Mouse (Mus musculus): Measurements from ENCODE around the gene Etnk2. TPM values are rescaled to one million over a fixed set of nuclear protein-coding genes. Genes with fewer than 3 reads are reported as not detected.

Gene Etnk2
- polyA plus RNA-seq, 1 experiment, result 5.4 TPM

DNA sequence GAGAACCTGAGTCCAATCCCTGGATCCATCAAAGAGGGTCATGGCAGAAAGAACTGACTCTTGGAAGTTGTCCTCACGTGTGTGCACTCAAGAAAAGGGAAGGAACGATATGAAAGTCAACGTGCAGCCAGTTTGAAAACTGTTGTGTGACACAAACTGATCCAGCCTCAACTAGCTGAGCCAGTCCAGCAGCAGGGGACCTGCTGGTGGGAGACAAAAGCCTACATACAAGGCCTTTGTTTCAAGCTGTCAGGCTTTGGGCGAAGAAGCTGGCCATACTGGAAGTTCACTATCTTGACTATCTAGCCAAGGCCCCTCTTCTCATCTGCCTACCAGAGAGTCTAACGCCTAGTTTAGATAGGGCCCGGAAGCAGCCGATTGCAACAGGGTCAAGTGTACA lies 53.1 kb downstream of the Etnk2 start:
- TF ChIP-seq CTCF (conservative IDR thresholded peaks at IDR 0.05; ENCODE audit: insufficient read depth, insufficient read length, low read depth, low read length) (no peak), POLR2A (IDR thresholded peaks at IDR 0.05; ENCODE audit: low read depth, low read length) (no peak)
- H3K27ac ChIP-seq (ENCODE audit: insufficient read depth, low read depth, low read length), result peak overlapping the region; percentile 39
- H3K4me3 ChIP-seq (ENCODE audit: insufficient read depth, low read depth, low read length), result no peak overlapping the region
- DNase-seq, result no peak
- WGBS, result 76% methylated on average over 7 of the region's 7 CpGs
- peaks cover 70% of the 10 kb centered on the region for H3K4me1 ChIP-seq (ENCODE audit: control insufficient read depth, insufficient read depth, low read length)
- H3K27me3 ChIP-seq (replicated peaks; ENCODE audit: control insufficient read depth, insufficient read depth, low read length), result no peaks in the 10 kb centered on the region
- H3K36me3 ChIP-seq (ENCODE audit: control insufficient read depth, insufficient read depth, low read length), result no peaks in the 10 kb centered on the region

DNA sequence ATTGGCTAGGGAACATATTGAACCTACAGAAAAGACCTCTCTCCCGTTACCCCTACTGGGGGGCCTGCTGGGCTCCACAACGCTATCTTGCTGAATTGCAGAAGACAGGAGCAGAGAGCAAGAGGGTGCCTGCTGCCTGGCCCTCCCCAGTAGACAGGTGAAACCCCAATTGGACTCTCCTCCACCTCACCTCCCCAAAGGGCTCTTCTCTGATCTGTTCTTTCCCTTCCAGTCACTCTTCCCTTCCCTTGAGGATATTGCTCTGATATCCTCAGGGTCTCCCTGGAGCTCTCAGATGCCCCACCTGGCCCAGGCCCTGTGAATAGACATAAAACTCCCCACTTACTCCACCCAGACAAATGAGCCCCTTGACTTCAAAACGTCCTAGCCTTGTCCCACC lies 53.7 kb downstream of the Etnk2 start:
- WGBS, result 41% methylated on average over 3 of the region's 3 CpGs
- DNase-seq, result no peak
- peak overlapping the region; percentile 39; the same call in 1 of the 2 replicates for H3K27ac ChIP-seq (ENCODE audit: insufficient read depth, low read depth, low read length)
- peaks cover 63% of the 10 kb centered on the region for H3K4me1 ChIP-seq (ENCODE audit: control insufficient read depth, insufficient read depth, low read length)
- no peak overlapping the region for H3K4me3 ChIP-seq (ENCODE audit: insufficient read depth, low read depth, low read length)
- TF ChIP-seq POLR2A (IDR thresholded peaks at IDR 0.05; ENCODE audit: low read depth, low read length) (no peak), CTCF (conservative IDR thresholded peaks at IDR 0.05; ENCODE audit: insufficient read depth, insufficient read length, low read depth, low read length) (no peak)
- H3K36me3 ChIP-seq (ENCODE audit: control insufficient read depth, insufficient read depth, low read length), result no peaks in the 10 kb centered on the region
- no peaks in the 10 kb centered on the region for H3K27me3 ChIP-seq (replicated peaks; ENCODE audit: control insufficient read depth, insufficient read depth, low read length)

DNA sequence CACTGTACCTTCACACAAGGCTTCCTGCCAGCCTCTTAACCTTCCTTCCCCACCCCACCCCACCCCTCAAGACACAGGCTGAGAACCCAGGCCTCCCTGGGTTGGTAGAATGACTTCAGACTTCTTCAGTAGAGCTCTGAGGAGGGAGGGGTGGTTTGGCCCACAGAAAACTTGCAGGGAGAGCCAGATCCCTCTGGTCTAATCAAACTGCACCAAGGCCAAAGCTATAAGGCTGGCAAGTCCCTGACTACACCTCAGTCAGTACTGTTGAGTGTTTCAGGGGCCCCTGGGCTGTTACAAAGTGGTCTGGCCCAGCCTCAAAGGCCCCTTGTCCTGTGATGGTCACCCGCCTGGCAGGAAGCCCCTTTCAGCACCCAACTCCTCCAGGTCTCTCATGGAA lies 54.2 kb downstream of the Etnk2 start:
- Histone ChIP-seq H3K27me3 (replicated peaks; ENCODE audit: control insufficient read depth, insufficient read depth, low read length) (no peaks in the 10 kb centered on the region), H3K27ac (ENCODE audit: insufficient read depth, low read depth, low read length) (peak overlapping the region; percentile 92), H3K4me1 (ENCODE audit: control insufficient read depth, insufficient read depth, low read length) (peaks cover 60% of the 10 kb centered on the region), H3K4me3 (ENCODE audit: insufficient read depth, low read depth, low read length) (peak overlapping the region; percentile 53), H3K36me3 (ENCODE audit: control insufficient read depth, insufficient read depth, low read length) (no peaks in the 10 kb centered on the region)
- DNase-seq, result no peak
- 38% methylated on average over 1 of the region's 1 CpGs for WGBS
- TF ChIP-seq CTCF (conservative IDR thresholded peaks at IDR 0.05; ENCODE audit: insufficient read depth, insufficient read length, low read depth, low read length) (no peak), POLR2A (IDR thresholded peaks at IDR 0.05; ENCODE audit: low read depth, low read length) (no peak)

- Histone ChIP-seq H3K36me3 (ENCODE audit: control insufficient read depth, insufficient read depth, low read length) (no peaks in the 10 kb centered on the region), H3K27me3 (replicated peaks; ENCODE audit: control insufficient read depth, insufficient read depth, low read length) (no peaks in the 10 kb centered on the region), H3K4me3 (ENCODE audit: insufficient read depth, low read depth, low read length) (peak overlapping the region; percentile 53), H3K27ac (ENCODE audit: insufficient read depth, low read depth, low read length) (peak overlapping the region; percentile 92), H3K4me1 (ENCODE audit: control insufficient read depth, insufficient read depth, low read length) (peaks cover 57% of the 10 kb centered on the region)
- TF ChIP-seq POLR2A (IDR thresholded peaks at IDR 0.05; ENCODE audit: low read depth, low read length) (peak; percentile 4), CTCF (conservative IDR thresholded peaks at IDR 0.05; ENCODE audit: insufficient read depth, insufficient read length, low read depth, low read length) (no peak)
- DNase-seq, result peak; percentile 96
- WGBS, result 1% methylated on average over 28 of the region's 28 CpGs
Measured at GRCm38 (mm10) chr1:133418164-133418800, 54.9 kb downstream of the Etnk2 start.

- DNase-seq, result no peak
- WGBS, result 70% methylated on average over 3 of the region's 3 CpGs
- peak overlapping the region; percentile 92 for H3K27ac ChIP-seq (ENCODE audit: insufficient read depth, low read depth, low read length)
- no peak for TF ChIP-seq POLR2A (IDR thresholded peaks at IDR 0.05; ENCODE audit: low read depth, low read length)
- no peak for TF ChIP-seq CTCF (conservative IDR thresholded peaks at IDR 0.05; ENCODE audit: insufficient read depth, insufficient read length, low read depth, low read length)
- no peaks in the 10 kb centered on the region for H3K36me3 ChIP-seq (ENCODE audit: control insufficient read depth, insufficient read depth, low read length)
- H3K4me3 ChIP-seq (ENCODE audit: insufficient read depth, low read depth, low read length), result no peak overlapping the region
- no peaks in the 10 kb centered on the region for H3K27me3 ChIP-seq (replicated peaks; ENCODE audit: control insufficient read depth, insufficient read depth, low read length)
- peaks cover 49% of the 10 kb centered on the region for H3K4me1 ChIP-seq (ENCODE audit: control insufficient read depth, insufficient read depth, low read length)
Measured at GRCm38 (mm10) chr1:133419178-133419834, 55.9 kb downstream of the Etnk2 start.

DNA sequence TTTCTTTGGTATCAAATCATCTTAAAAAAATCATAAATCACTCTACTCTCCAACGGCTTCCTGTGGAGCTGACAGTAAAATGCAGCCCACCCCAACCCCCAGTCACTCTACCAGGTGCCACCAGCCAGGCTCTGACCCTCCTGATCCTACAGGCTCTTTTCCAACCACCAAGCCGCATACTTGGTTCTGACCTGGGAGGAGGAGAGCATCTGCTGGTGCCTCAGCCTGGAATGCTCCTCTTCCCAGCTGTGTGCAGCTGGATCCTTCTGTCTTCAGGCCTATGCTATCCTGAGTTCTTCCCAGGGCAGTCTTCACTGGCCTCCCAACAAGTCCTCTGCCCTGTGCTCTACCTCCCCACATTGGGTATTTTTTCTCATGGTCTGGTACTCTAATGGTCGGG lies 57.1 kb downstream of the Etnk2 start:
- H3K4me1 ChIP-seq (ENCODE audit: control insufficient read depth, insufficient read depth, low read length), result peaks cover 37% of the 10 kb centered on the region
- no peak for TF ChIP-seq POLR2A (IDR thresholded peaks at IDR 0.05; ENCODE audit: low read depth, low read length)
- TF ChIP-seq CTCF (conservative IDR thresholded peaks at IDR 0.05; ENCODE audit: insufficient read depth, insufficient read length, low read depth, low read length), result no peak
- peak; percentile 61 for DNase-seq
- H3K27ac ChIP-seq (ENCODE audit: insufficient read depth, low read depth, low read length), result peak overlapping the region; percentile 24
- 43% methylated on average over 3 of the region's 3 CpGs for WGBS
- peak overlapping the region; percentile 0; the same call in 1 of the 2 replicates for H3K4me3 ChIP-seq (ENCODE audit: insufficient read depth, low read depth, low read length)
- H3K36me3 ChIP-seq (ENCODE audit: control insufficient read depth, insufficient read depth, low read length), result no peaks in the 10 kb centered on the region
- H3K27me3 ChIP-seq (replicated peaks; ENCODE audit: control insufficient read depth, insufficient read depth, low read length), result no peaks in the 10 kb centered on the region

- peak overlapping the region; percentile 24 for H3K27ac ChIP-seq (ENCODE audit: insufficient read depth, low read depth, low read length)
- WGBS, result 58% methylated on average over 2 of the region's 2 CpGs
- H3K4me3 ChIP-seq (ENCODE audit: insufficient read depth, low read depth, low read length), result peak overlapping the region; percentile 0; the same call in 1 of the 2 replicates
- H3K4me1 ChIP-seq (ENCODE audit: control insufficient read depth, insufficient read depth, low read length), result peaks cover 31% of the 10 kb centered on the region
- DNase-seq, result no peak
- TF ChIP-seq CTCF (conservative IDR thresholded peaks at IDR 0.05; ENCODE audit: insufficient read depth, insufficient read length, low read depth, low read length), result no peak
- H3K27me3 ChIP-seq (replicated peaks; ENCODE audit: control insufficient read depth, insufficient read depth, low read length), result no peaks in the 10 kb centered on the region
- no peaks in the 10 kb centered on the region for H3K36me3 ChIP-seq (ENCODE audit: control insufficient read depth, insufficient read depth, low read length)
Measured at GRCm38 (mm10) chr1:133421061-133421460, 57.7 kb downstream of the Etnk2 start.

Measured in kidney, adult 2 months (tissue).